Mouse (Mus musculus) limb, embryonic 12.5 days (tissue): ENCODE results near the gene Tma7. TPM values are rescaled to one million over a fixed set of nuclear protein-coding genes. Genes with fewer than 3 reads are reported as not detected.

Experiments
- ATAC-seq: fragments of 200-750 bp; cut with Nextera tagmentation; 2 replicates; pipeline ENCODE4 v1.8.0; 2017; ENCODE audit warnings: low read depth, moderate TSS enrichment; ENCODE audit not compliant: insufficient number of reproducible peaks, insufficient read depth, low FRiP score, low TSS enrichment
- H3K27ac ChIP-seq: fragments of 300-500 bp; sonication (generic); 2 replicates; pipeline ENCODE4 v1.5.1; 2016; ENCODE audit warnings: mild to moderate bottlenecking, moderate library complexity
- H3K27me3 ChIP-seq: fragments of 300-500 bp; sonication (generic); 2 replicates; pipeline ENCODE4 v1.6.1; 2016; ENCODE audit warnings: mild to moderate bottlenecking, moderate library complexity
- H3K36me3 ChIP-seq: fragments of 300-500 bp; sonication (generic); 2 replicates; pipeline ENCODE4 v1.6.1; 2016; ENCODE audit warnings: mild to moderate bottlenecking, moderate library complexity
- H3K4me1 ChIP-seq: fragments of 300-500 bp; sonication (generic); replicated peaks from 2 replicates; pipeline ENCODE4 v1.6.1; 2016
- H3K4me2 ChIP-seq: fragments of 300-500 bp; sonication (generic); 2 replicates; pipeline ENCODE4 v1.6.1; 2016; ENCODE audit warnings: mild to moderate bottlenecking, moderate library complexity
- H3K4me3 ChIP-seq: fragments of 300-500 bp; sonication (generic); replicated peaks from 2 replicates; pipeline ENCODE4 v1.5.1; 2016; ENCODE audit warnings: mild to moderate bottlenecking
- H3K9ac ChIP-seq: fragments of 300-500 bp; sonication (generic); replicated peaks from 2 replicates; pipeline ENCODE4 v1.6.1; 2016; ENCODE audit warnings: mild to moderate bottlenecking, moderate library complexity
- H3K9me3 ChIP-seq: fragments of 300-500 bp; sonication (generic); 2 replicates; pipeline ENCODE4 v1.6.1; 2016; ENCODE audit warnings: mild to moderate bottlenecking, moderate library complexity
- WGBS: fragments of 180-500 bp; shearing (Covaris S2); methylation state at CpG from one replicate; pipeline ENCODE4 v1.1.7; 2016; 5-methylcytosine and 5-hydroxymethylcytosine counted together
- polyA plus RNA-seq: library from polyadenylated mRNA; unstranded; fragments of >200 nt; fragmentation: Nextera tagmentation; extraction: Ambion mirVana; gene quantifications from 2 replicates; pipeline ENCODE4 v1.2.1, GENCODE M21; 2016

Gene Tma7
- polyA plus RNA-seq, 1 experiment from 2014 or later, result 867 TPM

DNA sequence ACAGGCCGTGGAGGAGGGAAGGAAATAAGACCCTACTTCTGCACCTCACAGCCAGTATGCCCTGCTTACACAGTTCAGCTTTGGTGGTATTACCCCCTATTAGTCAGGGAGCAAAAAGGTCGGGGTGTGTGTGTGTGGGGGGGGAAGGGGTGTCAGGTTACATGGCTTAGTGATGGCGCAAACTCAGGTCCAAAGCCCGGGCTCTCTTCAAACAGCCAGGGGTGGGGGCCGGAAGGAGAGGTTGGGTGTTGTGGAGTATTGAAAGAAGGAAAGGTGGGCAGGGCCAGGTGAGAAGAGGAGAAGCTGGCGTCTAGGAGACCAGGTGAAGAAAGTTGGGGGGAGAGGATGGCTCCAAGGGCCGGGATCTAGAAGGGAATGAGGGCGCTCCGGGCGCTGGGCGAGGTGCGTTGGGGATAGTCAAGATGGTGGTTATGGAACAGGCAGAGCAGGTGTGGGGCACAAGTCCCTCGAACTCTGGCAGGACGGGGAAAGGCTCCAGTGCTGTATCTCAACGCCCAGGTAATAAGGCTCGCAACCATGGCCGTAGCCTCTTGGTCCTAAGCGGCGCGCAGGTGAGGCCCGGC lies 12.3 kb upstream of the Tma7 start:
- Histone ChIP-seq H3K27me3 (no peaks in the 10 kb centered on the region), H3K4me1 (peaks cover 48% of the 10 kb centered on the region), H3K9me3 (no peaks in the 10 kb centered on the region), H3K4me3 (peak overlapping the region; percentile 77), H3K9ac (peak overlapping the region; percentile 97), H3K4me2 (peak overlapping the region; percentile 93), H3K36me3 (peaks cover 39% of the 10 kb centered on the region), H3K27ac (peak overlapping the region; percentile 100)
- WGBS, result 2% methylated on average over 21 of the region's 21 CpGs
- ATAC-seq, result peak; percentile 49

GRCm38 (mm10) chr9:109093786-109094552 lies 11.6 kb upstream of the Tma7 start:
- ATAC-seq, result no peak
- Histone ChIP-seq H3K27me3 (no peaks in the 10 kb centered on the region), H3K4me3 (peak overlapping the region; percentile 77), H3K9ac (peak overlapping the region; percentile 97), H3K36me3 (peaks cover 39% of the 10 kb centered on the region), H3K4me2 (peak overlapping the region; percentile 93), H3K27ac (peak overlapping the region; percentile 100), H3K4me1 (peaks cover 42% of the 10 kb centered on the region), H3K9me3 (no peaks in the 10 kb centered on the region)
- 12% methylated on average over 11 of the region's 11 CpGs for WGBS

GRCm38 (mm10) chr9:109092799-109093198 lies 10.4 kb upstream of the Tma7 start:
- peaks cover 35% of the 10 kb centered on the region for H3K4me1 ChIP-seq

GRCm38 (mm10) chr9:109091802-109092201 lies 9.4 kb upstream of the Tma7 start:
- Histone ChIP-seq H3K4me2 (no peak overlapping the region), H3K4me1 (peaks cover 28% of the 10 kb centered on the region), H3K36me3 (peaks cover 37% of the 10 kb centered on the region), H3K9me3 (no peaks in the 10 kb centered on the region), H3K27ac (no peak overlapping the region), H3K9ac (no peak overlapping the region), H3K4me3 (no peak overlapping the region), H3K27me3 (no peaks in the 10 kb centered on the region)
- 81% methylated on average over 8 of the region's 8 CpGs for WGBS
- ATAC-seq, result no peak

More at GRCm38 (mm10) chr9:109092799-109093198, 10.4 kb upstream of the Tma7 start:
- no peak overlapping the region for H3K4me3 ChIP-seq
- 59% methylated on average over 6 of the region's 6 CpGs for WGBS
- H3K36me3 ChIP-seq, result peaks cover 37% of the 10 kb centered on the region
- H3K9me3 ChIP-seq, result no peaks in the 10 kb centered on the region
- H3K9ac ChIP-seq, result no peak overlapping the region
- H3K4me2 ChIP-seq, result no peak overlapping the region
- H3K27me3 ChIP-seq, result no peaks in the 10 kb centered on the region
- H3K27ac ChIP-seq, result no peak overlapping the region
- ATAC-seq, result no peak

- Histone ChIP-seq H3K4me3 (no peak overlapping the region), H3K27ac (no peak overlapping the region), H3K9me3 (no peaks in the 10 kb centered on the region), H3K4me2 (no peak overlapping the region), H3K36me3 (peaks cover 37% of the 10 kb centered on the region), H3K4me1 (peaks cover 20% of the 10 kb centered on the region), H3K27me3 (no peaks in the 10 kb centered on the region), H3K9ac (no peak overlapping the region)
- ATAC-seq, result no peak
- WGBS, result 82% methylated on average over 15 of the region's 15 CpGs
Observed at GRCm38 (mm10) chr9:109090446-109090845, 8.1 kb upstream of the Tma7 start.

DNA sequence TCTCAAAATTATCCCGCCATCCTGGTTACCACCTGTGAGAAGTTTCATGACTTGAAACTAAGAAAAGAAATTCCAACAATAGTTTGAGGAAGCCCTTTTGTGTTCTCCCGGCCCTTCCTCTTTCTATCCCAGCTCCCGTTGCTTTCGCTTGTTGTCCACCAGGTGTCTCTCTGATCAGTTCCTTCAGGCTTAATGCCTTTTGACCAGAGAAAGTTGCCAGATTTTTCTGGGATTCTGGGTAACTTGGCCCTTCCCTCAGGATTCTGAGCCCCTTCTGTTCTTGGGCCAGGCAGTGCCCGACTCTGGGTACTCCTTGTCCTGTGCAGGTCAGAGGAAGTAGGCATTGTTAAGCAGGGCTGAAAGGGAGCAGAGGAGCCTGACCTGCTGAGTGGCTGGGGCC lies 5.6 kb upstream of the Tma7 start:
- H3K9me3 ChIP-seq, result no peaks in the 10 kb centered on the region
- H3K27ac ChIP-seq, result no peak overlapping the region
- H3K4me3 ChIP-seq, result no peak overlapping the region
- H3K4me2 ChIP-seq, result no peak overlapping the region
- H3K9ac ChIP-seq, result no peak overlapping the region
- no peaks in the 10 kb centered on the region for H3K27me3 ChIP-seq
- 22% methylated on average over 5 of the region's 5 CpGs for WGBS
- H3K4me1 ChIP-seq, result peaks cover 15% of the 10 kb centered on the region
- no peak for ATAC-seq
- H3K36me3 ChIP-seq, result peaks cover 37% of the 10 kb centered on the region

- Histone ChIP-seq H3K36me3 (peaks cover 20% of the 10 kb centered on the region), H3K9ac (no peak overlapping the region), H3K27ac (no peak overlapping the region), H3K4me2 (no peak overlapping the region), H3K27me3 (no peaks in the 10 kb centered on the region), H3K4me3 (no peak overlapping the region), H3K9me3 (no peaks in the 10 kb centered on the region), H3K4me1 (peaks cover 29% of the 10 kb centered on the region)
- ATAC-seq, result no peak
- WGBS, result 13% methylated on average over 2 of the region's 2 CpGs
Observed at GRCm38 (mm10) chr9:109084922-109085321, 2.5 kb upstream of the Tma7 start.

GRCm38 (mm10) chr9:109081749-109082123 lies 651 bp downstream of the Tma7 start:
- Histone ChIP-seq H3K36me3 (peaks cover 27% of the 10 kb centered on the region), H3K4me2 (peak overlapping the region; percentile 86), H3K9me3 (no peaks in the 10 kb centered on the region), H3K9ac (peak overlapping the region; percentile 84), H3K4me1 (peaks cover 22% of the 10 kb centered on the region), H3K4me3 (peak overlapping the region; percentile 81), H3K27ac (peak overlapping the region; percentile 81), H3K27me3 (no peaks in the 10 kb centered on the region)
- no peak; the same call in 1 of the 2 replicates for ATAC-seq
- 7% methylated on average over 11 of the region's 11 CpGs for WGBS

DNA sequence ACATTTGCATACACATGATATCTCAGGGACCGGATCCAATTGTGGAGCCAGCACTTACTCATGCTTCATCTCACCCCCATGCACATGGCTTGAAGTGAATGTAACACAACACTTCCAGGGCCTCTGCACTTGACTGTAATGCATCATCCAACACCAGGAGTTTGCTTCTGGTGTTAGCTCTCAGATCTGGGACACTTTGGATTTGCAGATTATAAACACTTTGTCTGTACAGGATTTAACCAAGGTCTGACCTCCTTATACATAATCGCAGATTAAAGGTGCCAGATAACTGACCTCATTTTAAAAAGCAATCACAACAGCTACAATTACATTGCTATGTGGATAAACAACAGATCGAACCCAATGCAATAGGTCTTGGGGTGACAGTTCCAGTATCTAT lies 1.9 kb downstream of the Tma7 start:
- Histone ChIP-seq H3K9ac (no peak overlapping the region), H3K36me3 (peaks cover 27% of the 10 kb centered on the region), H3K4me3 (no peak overlapping the region), H3K4me2 (no peak overlapping the region; the same call in 1 of the 2 replicates), H3K27me3 (no peaks in the 10 kb centered on the region), H3K27ac (no peak overlapping the region), H3K4me1 (peaks cover 22% of the 10 kb centered on the region), H3K9me3 (no peaks in the 10 kb centered on the region)
- ATAC-seq, result no peak
- 95% methylated on average over 3 of the region's 3 CpGs for WGBS

GRCm38 (mm10) chr9:109073661-109074573 lies 8.5 kb downstream of the Tma7 start, which contains the start of gene Atrip:
TSS of gene Atrip (minus strand) at chr9:109074124.
- peak within 1 kb of the TSS; percentile 84 for H3K4me3 ChIP-seq
- H3K4me1 ChIP-seq, result peaks cover 20% of the 10 kb centered on the region
- peak within 1 kb of the TSS; percentile 66 for H3K27ac ChIP-seq
- under 1% methylated on average over 57 of the region's 57 CpGs for WGBS
- H3K9me3 ChIP-seq, result no peaks in the 10 kb centered on the region
- peak within 1 kb of the TSS; percentile 88 for H3K9ac ChIP-seq
- peak within 1 kb of the TSS; percentile 85 for H3K4me2 ChIP-seq
- no peaks in the 10 kb centered on the region for H3K27me3 ChIP-seq
- peaks cover 37% of the 10 kb centered on the region for H3K36me3 ChIP-seq
- ATAC-seq, result peak; percentile 97
